Mouse (Mus musculus): Measurements from ENCODE around the gene Trpm5.

DNA sequence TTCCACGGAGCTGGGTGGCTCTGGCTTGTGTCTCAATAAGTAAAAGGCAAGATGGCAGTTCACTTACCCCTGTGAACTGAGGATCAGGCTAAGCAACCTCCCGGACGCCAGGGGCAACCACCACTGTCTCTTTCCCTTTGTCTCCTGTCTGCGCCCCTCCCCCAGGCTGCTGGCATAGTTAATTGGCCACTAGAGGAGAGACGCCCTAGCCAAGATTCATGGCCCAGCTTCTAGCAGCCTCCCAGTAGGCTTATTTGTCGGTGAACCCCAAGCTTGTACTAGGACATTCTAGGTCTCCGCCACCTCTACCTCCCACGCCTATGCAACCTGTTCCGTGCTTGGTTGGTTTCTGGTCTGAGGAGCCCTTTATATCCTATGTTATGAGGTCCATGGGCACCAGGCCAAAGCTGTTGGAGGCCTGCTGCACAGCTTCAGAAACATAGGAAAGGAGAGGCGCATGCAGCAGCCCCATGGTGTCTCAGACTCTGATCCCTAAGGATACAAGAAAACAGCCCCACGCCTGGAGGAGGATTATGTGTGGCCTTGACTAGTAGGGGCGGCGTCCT lies 26.0 kb downstream of the Trpm5 start:
- TF ChIP-seq TAL1 (IDR thresholded peaks at IDR 0.05; ENCODE audit: low read length): no peak
- no peak for TF ChIP-seq GATA1 (IDR thresholded peaks at IDR 0.05; ENCODE audit: low read length)
